Mouse (Mus musculus): ENCODE results near the gene Fpgs. TPM values are rescaled to one million over a fixed set of nuclear protein-coding genes. Genes with fewer than 3 reads are reported as not detected.

The Fpgs gene
- polyA plus RNA-seq, 1 experiment from 2014 or later: 40.3 TPM

DNA sequence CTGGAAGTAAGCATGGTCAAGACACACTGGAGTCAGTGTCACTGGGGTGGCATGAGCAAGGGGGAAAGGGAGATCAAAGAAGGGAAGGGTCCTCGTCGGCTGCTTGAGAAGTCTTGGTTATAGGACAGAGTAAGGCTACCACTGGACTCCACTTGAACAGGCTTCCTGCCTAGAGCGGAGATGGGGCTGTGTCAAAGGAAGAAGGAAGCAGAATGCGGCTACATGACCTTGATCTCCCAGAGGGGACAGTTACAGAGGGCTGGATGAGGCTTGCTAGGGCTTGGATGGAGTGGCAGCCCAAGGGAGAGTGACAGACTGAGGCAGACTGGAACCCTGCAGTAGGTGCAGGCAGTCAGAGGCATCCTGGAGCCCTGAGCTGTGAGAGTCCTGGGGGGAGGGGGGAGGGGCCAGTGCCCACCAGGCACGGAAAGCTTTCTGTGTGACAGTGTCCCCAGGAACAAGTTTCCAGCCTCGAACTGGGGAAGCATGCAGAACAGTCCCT, 63.3 kb downstream of the Fpgs start:
- peaks cover 57% of the 10 kb centered on the region for H3K4me1 ChIP-seq
- no peaks in the 10 kb centered on the region for H3K9me3 ChIP-seq (replicated peaks)
- no peak overlapping the region for H3K27ac ChIP-seq
- 63% methylated on average over 6 of the region's 6 CpGs for WGBS
- H3K9ac ChIP-seq: no peak overlapping the region
- no peak for ATAC-seq (replicated peaks; ENCODE audit: low FRiP score)
- no peaks in the 10 kb centered on the region for H3K36me3 ChIP-seq
- no peaks in the 10 kb centered on the region for H3K27me3 ChIP-seq
- no peak overlapping the region for H3K4me3 ChIP-seq (replicated peaks)
- H3K4me2 ChIP-seq: no peak overlapping the region

DNA sequence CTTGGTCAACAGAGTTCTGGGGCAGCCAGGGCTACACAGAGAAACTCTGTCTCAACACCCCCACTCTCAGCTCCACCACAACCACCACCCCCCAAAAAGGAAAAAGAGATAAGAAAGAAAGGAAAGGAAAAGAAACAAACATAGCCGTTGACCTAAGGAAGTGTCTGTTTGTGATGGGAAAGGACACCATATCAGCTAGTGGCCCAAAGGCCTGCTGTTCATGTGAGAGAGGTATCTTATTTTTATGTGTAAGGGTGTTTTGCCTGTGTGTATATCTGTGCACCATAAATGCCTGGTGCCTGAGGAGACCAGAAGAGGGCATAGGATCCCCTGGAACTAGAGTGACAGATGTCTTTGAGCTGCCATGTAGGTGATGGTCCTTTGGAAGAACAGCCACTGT, 64.3 kb downstream of the Fpgs start:
- Histone ChIP-seq H3K9me3 (replicated peaks) (no peaks in the 10 kb centered on the region), H3K4me1 (peaks cover 54% of the 10 kb centered on the region), H3K27me3 (no peaks in the 10 kb centered on the region), H3K9ac (no peak overlapping the region), H3K36me3 (no peaks in the 10 kb centered on the region), H3K4me3 (replicated peaks) (no peak overlapping the region), H3K27ac (no peak overlapping the region), H3K4me2 (no peak overlapping the region)
- WGBS: 60% methylated on average over 1 of the region's 1 CpGs
- ATAC-seq (replicated peaks; ENCODE audit: low FRiP score): no peak

DNA sequence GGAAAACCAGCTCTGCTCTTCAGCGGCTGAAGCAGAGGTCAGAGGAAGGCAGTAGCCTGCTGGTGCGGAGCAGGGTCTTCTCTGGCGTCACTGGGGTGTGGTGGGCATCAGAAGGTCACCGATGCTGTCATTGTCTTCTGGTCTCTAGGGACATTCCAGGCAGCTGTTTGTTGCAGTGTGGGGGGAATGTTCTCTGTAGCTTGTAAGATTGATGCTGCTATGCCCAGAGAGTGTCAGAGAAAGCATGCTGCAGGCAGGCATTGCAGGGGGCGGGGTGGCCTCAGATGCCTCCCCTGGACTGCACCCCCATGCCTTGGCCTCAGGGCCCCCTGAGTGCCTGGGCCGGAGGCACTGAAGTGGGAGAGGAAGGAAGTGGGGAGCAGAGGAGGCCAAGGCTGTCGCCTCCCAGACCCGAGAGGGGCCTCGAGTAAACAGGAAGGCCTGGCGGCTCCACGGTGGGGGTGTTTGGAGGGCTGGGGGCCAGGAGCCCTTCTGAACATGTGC, 66.1 kb downstream of the Fpgs start:
- Histone ChIP-seq H3K4me3 (replicated peaks) (no peak overlapping the region), H3K27ac (peak overlapping the region; percentile 81), H3K4me1 (peaks cover 52% of the 10 kb centered on the region), H3K27me3 (no peaks in the 10 kb centered on the region), H3K9ac (no peak overlapping the region), H3K9me3 (replicated peaks) (no peaks in the 10 kb centered on the region), H3K4me2 (no peak overlapping the region), H3K36me3 (no peaks in the 10 kb centered on the region)
- 9% methylated on average over 11 of the region's 11 CpGs for WGBS
- peak; percentile 76 for ATAC-seq (replicated peaks; ENCODE audit: low FRiP score)

DNA sequence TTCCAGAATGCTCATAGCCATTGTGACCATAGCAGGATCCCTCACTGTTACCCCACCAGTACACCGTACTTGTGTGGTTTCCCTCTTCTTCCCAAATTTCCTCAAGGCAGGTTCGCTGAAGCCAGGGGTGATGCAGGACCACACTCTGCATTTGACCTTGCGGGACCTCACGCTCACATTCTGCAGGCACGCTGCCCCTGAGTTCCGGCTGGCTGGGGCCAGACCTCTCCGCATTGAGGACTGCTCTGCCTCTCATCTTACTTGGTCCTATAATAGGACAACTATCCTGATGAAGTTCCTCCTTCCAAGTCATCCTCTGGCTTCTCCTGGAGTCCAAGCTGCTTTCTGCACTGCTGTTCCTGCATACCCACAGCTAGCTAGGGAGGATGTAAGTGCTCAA, 67.3 kb downstream of the Fpgs start:
- ATAC-seq (replicated peaks; ENCODE audit: low FRiP score): no peak
- 69% methylated on average over 7 of the region's 7 CpGs for WGBS
- peak overlapping the region; percentile 81 for H3K27ac ChIP-seq

DNA sequence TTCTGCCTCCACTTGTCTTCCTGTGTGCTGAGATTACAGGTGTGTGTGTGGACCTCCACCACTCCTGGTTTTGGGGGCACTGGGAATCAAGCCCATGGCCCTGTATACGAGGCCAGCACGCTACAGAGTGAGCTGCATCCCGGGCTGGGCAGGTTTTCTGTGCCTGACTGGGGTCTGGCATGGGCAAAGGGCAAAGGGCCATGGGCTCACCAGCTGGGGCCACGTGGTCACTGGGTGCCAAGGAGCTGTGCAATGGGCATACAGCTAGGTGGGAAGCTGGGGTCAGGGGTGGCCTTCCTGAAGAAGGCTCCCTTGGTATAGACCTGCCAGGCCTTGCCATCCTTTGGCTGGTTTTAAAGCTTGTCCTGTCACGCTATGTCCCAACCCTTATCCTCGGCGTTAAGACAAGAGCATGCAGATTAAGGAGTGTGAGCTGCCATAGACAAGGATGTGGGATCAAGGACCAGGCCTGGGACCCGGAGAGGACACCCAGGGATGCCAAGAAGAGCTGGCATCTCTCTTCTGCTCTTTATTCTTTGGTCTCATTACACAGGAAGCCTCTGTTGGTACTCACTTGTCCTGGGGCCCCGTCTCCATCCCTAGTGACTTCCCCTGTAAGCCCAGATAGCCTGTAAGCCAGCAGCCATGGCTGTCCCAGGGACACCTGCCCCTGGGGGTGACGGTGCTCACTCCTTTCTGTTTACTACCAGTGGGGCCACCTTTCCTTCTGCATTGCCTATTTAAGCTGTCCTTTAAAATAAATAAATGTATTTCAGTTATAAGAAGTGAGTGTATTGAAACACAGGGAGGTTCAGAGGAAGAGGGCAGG, 69.5 kb downstream of the Fpgs start:
- Histone ChIP-seq H3K36me3 (no peaks in the 10 kb centered on the region), H3K27ac (peak overlapping the region; percentile 9; the same call in 1 of the 2 replicates), H3K4me2 (no peak overlapping the region), H3K9ac (no peak overlapping the region), H3K4me3 (replicated peaks) (no peak overlapping the region), H3K9me3 (replicated peaks) (no peaks in the 10 kb centered on the region), H3K27me3 (no peaks in the 10 kb centered on the region), H3K4me1 (peaks cover 55% of the 10 kb centered on the region)
- WGBS: 86% methylated on average over 10 of the region's 10 CpGs
- ATAC-seq (replicated peaks; ENCODE audit: low FRiP score): no peak

More for the DNA sequence above, 67.3 kb downstream of the Fpgs start:
- no peak overlapping the region for H3K4me3 ChIP-seq (replicated peaks)
- no peak overlapping the region for H3K9ac ChIP-seq
- H3K9me3 ChIP-seq (replicated peaks): no peaks in the 10 kb centered on the region
- H3K4me2 ChIP-seq: no peak overlapping the region
- H3K27me3 ChIP-seq: no peaks in the 10 kb centered on the region
- peaks cover 55% of the 10 kb centered on the region for H3K4me1 ChIP-seq
- H3K36me3 ChIP-seq: no peaks in the 10 kb centered on the region

DNA sequence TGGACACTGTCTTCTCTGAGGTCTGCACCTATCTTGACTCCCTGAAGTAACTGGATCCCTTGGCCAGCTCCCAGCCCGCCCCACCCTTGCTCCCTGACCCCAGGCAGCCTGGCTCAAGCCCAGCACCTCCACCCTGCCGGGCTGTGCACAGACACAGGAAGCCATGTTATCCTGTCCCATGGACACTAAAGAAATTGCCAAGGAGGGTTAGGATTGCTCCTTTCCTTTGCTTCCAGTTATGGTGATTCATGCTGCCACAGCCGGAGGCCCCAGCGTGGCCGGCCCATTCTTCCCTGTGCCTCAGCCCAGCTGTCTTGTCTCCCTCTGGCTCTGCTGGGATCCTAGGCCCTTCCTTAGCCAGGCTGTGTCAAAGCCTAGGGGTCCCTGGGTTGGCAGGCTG, 70.3 kb downstream of the Fpgs start:
- 60% methylated on average over 5 of the region's 5 CpGs for WGBS
- no peaks in the 10 kb centered on the region for H3K27me3 ChIP-seq
- peaks cover 63% of the 10 kb centered on the region for H3K4me1 ChIP-seq
- H3K4me2 ChIP-seq: no peak overlapping the region
- no peak overlapping the region for H3K4me3 ChIP-seq (replicated peaks)
- H3K9ac ChIP-seq: no peak overlapping the region
- no peaks in the 10 kb centered on the region for H3K36me3 ChIP-seq
- peak overlapping the region; percentile 66; the same call in 1 of the 2 replicates for H3K27ac ChIP-seq
- no peaks in the 10 kb centered on the region for H3K9me3 ChIP-seq (replicated peaks)
- no peak for ATAC-seq (replicated peaks; ENCODE audit: low FRiP score)

MicroRNAs within 50 kb of the gene (microRNA counts, 519-probe panel; counts per million panel counts)
- microRNA mmu-miR-1954 (31.7 counts per million), microRNA mmu-miR-2861 (2,347 counts per million, percentile 32 among the panel's probes with 10 or more counts)

Small RNA genes within 50 kb of the gene (microRNA-seq; reads per million reads assigned to microRNA genes)
- gene Gm47291: not detected
- gene Mir1954: not detected
- gene Mir2861: not detected
- gene Mir3960: not detected
- gene Mir8093: not detected

Other genes starting within 250 kb of the Fpgs start
- 14.5 and 15.0 TPM in 2 replicates for gene Fam102a, start 168.8 kb downstream of the Fpgs start, polyA plus RNA-seq (2015; fragmentation: Nextera tagmentation; extraction: Ambion mirVana)
- 103 and 107 TPM in 2 replicates for gene Dpm2, start 133.3 kb downstream of the Fpgs start, polyA plus RNA-seq (2015; fragmentation: Nextera tagmentation; extraction: Ambion mirVana)
- gene Pip5kl1, start 129.3 kb downstream of the Fpgs start, polyA plus RNA-seq (2015; fragmentation: Nextera tagmentation; extraction: Ambion mirVana): 2.0 and 2.7 TPM in 2 replicates
- gene 9430097D07Rik, start 128.5 kb downstream of the Fpgs start, polyA plus RNA-seq (2015; fragmentation: Nextera tagmentation; extraction: Ambion mirVana): 0.10 and 0.17 TPM in 2 replicates
- 22.3 and 23.2 TPM in 2 replicates for gene St6galnac4, start 117.0 kb downstream of the Fpgs start, polyA plus RNA-seq (2015; fragmentation: Nextera tagmentation; extraction: Ambion mirVana)
- gene St6galnac6, start 104.4 kb downstream of the Fpgs start, polyA plus RNA-seq (2015; fragmentation: Nextera tagmentation; extraction: Ambion mirVana): 17.0 and 17.6 TPM in 2 replicates
- 32.6 and 34.4 TPM in 2 replicates for gene Ak1, start 82.4 kb downstream of the Fpgs start, polyA plus RNA-seq (2015; fragmentation: Nextera tagmentation; extraction: Ambion mirVana)
- 71.9 and 82.1 TPM in 2 replicates for gene Eng, start 57.5 kb downstream of the Fpgs start, polyA plus RNA-seq (2015; fragmentation: Nextera tagmentation; extraction: Ambion mirVana)
- 108 and 118 TPM in 2 replicates for gene Cdk9, start 8.9 kb upstream of the Fpgs start, polyA plus RNA-seq (2015; fragmentation: Nextera tagmentation; extraction: Ambion mirVana)
- 32.5 and 37.2 TPM in 2 replicates for gene Sh2d3c, start 16.9 kb upstream of the Fpgs start, polyA plus RNA-seq (2015; fragmentation: Nextera tagmentation; extraction: Ambion mirVana)
- 0.18 TPM in 1 of 2 replicates, not detected in the other for gene 6330409D20Rik, start 36.9 kb upstream of the Fpgs start, polyA plus RNA-seq (2015; fragmentation: Nextera tagmentation; extraction: Ambion mirVana)
- 64.8 and 70.5 TPM in 2 replicates for gene Tor2a, start 53.1 kb upstream of the Fpgs start, polyA plus RNA-seq (2015; fragmentation: Nextera tagmentation; extraction: Ambion mirVana)
- gene Ttc16, start 71.5 kb upstream of the Fpgs start, polyA plus RNA-seq (2015; fragmentation: Nextera tagmentation; extraction: Ambion mirVana): 0.15 and 0.25 TPM in 2 replicates
- 5.1 and 5.5 TPM in 2 replicates for gene Ptrh1, start 71.6 kb upstream of the Fpgs start, polyA plus RNA-seq (2015; fragmentation: Nextera tagmentation; extraction: Ambion mirVana)
- gene Cfap157, start 80.3 kb upstream of the Fpgs start, polyA plus RNA-seq (2015; fragmentation: Nextera tagmentation; extraction: Ambion mirVana): 0.45 and 0.64 TPM in 2 replicates
- gene Stxbp1, start 143.1 kb upstream of the Fpgs start, polyA plus RNA-seq (2015; fragmentation: Nextera tagmentation; extraction: Ambion mirVana): 16.5 and 19.3 TPM in 2 replicates
- gene Fam129b, start 172.0 kb upstream of the Fpgs start, polyA plus RNA-seq (2015; fragmentation: Nextera tagmentation; extraction: Ambion mirVana): 44.5 and 47.7 TPM in 2 replicates